Mouse (Mus musculus): ENCODE results near the gene Plpp6. TPM values are rescaled to one million over a fixed set of nuclear protein-coding genes. Genes with fewer than 3 reads are reported as not detected.

The Plpp6 gene
- polyA plus RNA-seq, 1 experiment from 2014 or later = 5.2 TPM

DNA sequence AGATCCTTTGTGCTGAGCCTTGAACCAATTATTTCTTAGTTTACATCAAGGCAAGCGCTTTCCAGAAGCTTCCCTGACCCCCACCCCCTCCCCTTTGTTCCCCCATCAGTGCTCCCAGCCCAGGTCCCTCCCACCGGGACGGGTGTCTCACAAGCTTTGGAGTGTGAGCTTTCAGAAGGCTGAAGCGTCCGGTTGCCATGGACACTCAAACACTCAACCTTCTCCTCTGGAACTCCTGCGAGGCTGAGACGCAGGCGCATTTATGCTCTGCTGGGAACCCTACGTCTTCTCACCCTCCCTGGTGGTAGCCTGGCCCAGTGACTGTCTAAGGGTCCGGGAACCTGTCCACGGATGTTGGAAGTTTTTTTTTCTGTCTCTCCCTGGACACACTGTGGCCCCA lies 3.9 kb downstream of the Plpp6 start, which contains the start of gene 4430402I18Rik:
Gene 4430402I18Rik (minus strand): TSS at position 149 of the 400 bp plus-strand sequence.
- H3K27ac ChIP-seq (replicated peaks; ENCODE audit: low read depth, low read length) = no peak within 1 kb of the TSS
- DNase-seq (ENCODE audit: low spot score) (peak; percentile 34), ATAC-seq (ENCODE audit: insufficient number of reproducible peaks, low FRiP score, low TSS enrichment, low read depth) (no peak)
- H3K4me3 ChIP-seq (ENCODE audit: low read depth, low read length) = no peak within 1 kb of the TSS
- H3K9ac ChIP-seq (ENCODE audit: low read length) = no peak within 1 kb of the TSS
- 0 out of 2 replicates have a peak, but pooled peaks cover 9% of the 10 kb centered on the region for H3K4me1 ChIP-seq (ENCODE audit: control insufficient read depth, insufficient read depth, low read length)
- H3K36me3 ChIP-seq (ENCODE audit: control insufficient read depth, insufficient read depth, low read length) = no peaks in the 10 kb centered on the region
- no peaks in the 10 kb centered on the region for H3K27me3 ChIP-seq (ENCODE audit: control insufficient read depth, insufficient read depth, low read length)
- WGBS = 12% methylated on average over 11 of the region's 11 CpGs
- no peak within 1 kb of the TSS for H3K4me2 ChIP-seq (ENCODE audit: low read depth, severe bottlenecking)
- H3K9me3 ChIP-seq (ENCODE audit: control insufficient read depth, low read length) = no peaks in the 10 kb centered on the region

DNA sequence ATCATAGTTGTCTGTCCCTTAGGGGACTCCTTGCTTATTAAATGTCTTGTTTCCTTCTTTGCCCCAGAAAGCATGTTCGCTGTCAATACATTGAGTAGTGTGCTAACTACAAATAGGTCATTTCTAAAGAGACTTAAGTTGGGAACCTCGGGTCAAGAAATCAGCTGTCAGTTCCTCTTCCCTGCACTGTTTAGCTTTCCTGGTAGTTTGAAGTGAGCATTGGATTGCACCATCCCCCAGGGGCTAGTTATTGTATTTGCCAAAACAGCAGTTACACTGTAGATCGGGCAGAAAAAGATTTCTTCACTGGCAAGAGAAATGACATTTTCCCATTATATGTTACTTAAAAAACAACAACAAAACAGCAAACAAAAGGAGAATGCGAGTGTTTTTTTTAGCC lies 4.4 kb downstream of the Plpp6 start:
- no peak for ATAC-seq (ENCODE audit: insufficient number of reproducible peaks, low FRiP score, low TSS enrichment, low read depth)
- no peaks in the 10 kb centered on the region for H3K27me3 ChIP-seq (ENCODE audit: control insufficient read depth, insufficient read depth, low read length)

DNA sequence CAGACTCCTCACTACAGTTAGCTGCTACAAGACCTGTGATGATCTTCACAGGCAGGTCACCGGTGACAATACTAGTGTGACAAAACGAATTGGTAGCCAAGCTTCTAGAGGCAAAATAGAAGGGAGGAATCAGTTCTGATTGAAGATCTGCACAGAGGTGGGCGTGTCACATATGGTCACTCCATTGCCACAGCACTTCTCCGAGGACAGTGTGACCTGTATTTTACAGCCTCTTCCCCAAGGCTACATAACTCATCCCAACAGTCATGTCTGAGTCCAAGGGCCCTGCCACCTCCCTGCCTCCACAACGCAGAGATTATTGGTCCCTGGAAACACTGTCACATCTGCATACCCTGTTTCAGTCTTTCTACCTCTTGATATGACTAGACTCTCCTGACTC lies 5.5 kb downstream of the Plpp6 start:
- no peaks in the 10 kb centered on the region for H3K36me3 ChIP-seq (ENCODE audit: control insufficient read depth, insufficient read depth, low read length)
- 77% methylated on average over 5 of the region's 5 CpGs for WGBS
- H3K9ac ChIP-seq (ENCODE audit: low read length) = no peak overlapping the region
- no peak overlapping the region for H3K4me3 ChIP-seq (ENCODE audit: low read depth, low read length)
- H3K27me3 ChIP-seq (ENCODE audit: control insufficient read depth, insufficient read depth, low read length) = no peaks in the 10 kb centered on the region
- no peaks in the 10 kb centered on the region for H3K9me3 ChIP-seq (ENCODE audit: control insufficient read depth, low read length)
- 0 out of 2 replicates have a peak, but pooled peaks cover 8% of the 10 kb centered on the region for H3K4me1 ChIP-seq (ENCODE audit: control insufficient read depth, insufficient read depth, low read length)
- H3K4me2 ChIP-seq (ENCODE audit: low read depth, severe bottlenecking) = no peak overlapping the region
- DNase-seq (ENCODE audit: low spot score) (no peak), ATAC-seq (ENCODE audit: insufficient number of reproducible peaks, low FRiP score, low TSS enrichment, low read depth) (no peak)
- H3K27ac ChIP-seq (replicated peaks; ENCODE audit: low read depth, low read length) = no peak overlapping the region

More for the DNA sequence above, 4.4 kb downstream of the Plpp6 start:
- no peak overlapping the region for H3K4me3 ChIP-seq (ENCODE audit: low read depth, low read length)
- H3K4me2 ChIP-seq (ENCODE audit: low read depth, severe bottlenecking) = no peak overlapping the region
- no peak overlapping the region for H3K27ac ChIP-seq (replicated peaks; ENCODE audit: low read depth, low read length)
- DNase-seq (ENCODE audit: low spot score) = no peak
- no peaks in the 10 kb centered on the region for H3K9me3 ChIP-seq (ENCODE audit: control insufficient read depth, low read length)
- 0 out of 2 replicates have a peak, but pooled peaks cover 9% of the 10 kb centered on the region for H3K4me1 ChIP-seq (ENCODE audit: control insufficient read depth, insufficient read depth, low read length)
- 77% methylated on average over 4 of the region's 4 CpGs for WGBS
- no peak overlapping the region for H3K9ac ChIP-seq (ENCODE audit: low read length)
- no peaks in the 10 kb centered on the region for H3K36me3 ChIP-seq (ENCODE audit: control insufficient read depth, insufficient read depth, low read length)

DNA sequence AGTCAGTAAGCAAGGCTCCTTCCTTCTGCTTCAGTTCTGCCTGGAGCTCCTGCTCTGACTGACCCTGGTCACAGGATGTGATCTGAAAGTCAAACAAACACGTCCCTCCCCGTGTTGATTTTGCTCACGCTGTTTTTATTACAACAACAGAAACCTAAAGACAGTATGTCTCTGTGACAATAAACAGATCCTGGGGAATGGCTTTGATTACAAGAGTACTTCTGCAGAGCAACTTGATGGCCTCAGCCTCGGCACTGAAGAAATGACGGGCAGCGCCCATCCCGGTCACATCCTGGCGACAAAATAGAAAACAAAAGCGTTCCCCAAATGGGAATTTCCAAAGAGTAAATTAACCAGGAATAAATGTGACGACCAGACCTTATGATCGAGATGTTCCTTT lies 6.5 kb downstream of the Plpp6 start:
- H3K4me3 ChIP-seq (ENCODE audit: low read depth, low read length) = no peak overlapping the region
- DNase-seq (ENCODE audit: low spot score) = no peak
- no peaks in the 10 kb centered on the region for H3K9me3 ChIP-seq (ENCODE audit: control insufficient read depth, low read length)
- 0 out of 2 replicates have a peak, but pooled peaks cover 4% of the 10 kb centered on the region for H3K4me1 ChIP-seq (ENCODE audit: control insufficient read depth, insufficient read depth, low read length)
- no peak overlapping the region for H3K27ac ChIP-seq (replicated peaks; ENCODE audit: low read depth, low read length)
- no peak overlapping the region for H3K4me2 ChIP-seq (ENCODE audit: low read depth, severe bottlenecking)
- ATAC-seq (ENCODE audit: insufficient number of reproducible peaks, low FRiP score, low TSS enrichment, low read depth) = no peak
- no peaks in the 10 kb centered on the region for H3K36me3 ChIP-seq (ENCODE audit: control insufficient read depth, insufficient read depth, low read length)
- H3K9ac ChIP-seq (ENCODE audit: low read length) = no peak overlapping the region
- H3K27me3 ChIP-seq (ENCODE audit: control insufficient read depth, insufficient read depth, low read length) = no peaks in the 10 kb centered on the region
- WGBS = 47% methylated on average over 11 of the region's 11 CpGs

DNA sequence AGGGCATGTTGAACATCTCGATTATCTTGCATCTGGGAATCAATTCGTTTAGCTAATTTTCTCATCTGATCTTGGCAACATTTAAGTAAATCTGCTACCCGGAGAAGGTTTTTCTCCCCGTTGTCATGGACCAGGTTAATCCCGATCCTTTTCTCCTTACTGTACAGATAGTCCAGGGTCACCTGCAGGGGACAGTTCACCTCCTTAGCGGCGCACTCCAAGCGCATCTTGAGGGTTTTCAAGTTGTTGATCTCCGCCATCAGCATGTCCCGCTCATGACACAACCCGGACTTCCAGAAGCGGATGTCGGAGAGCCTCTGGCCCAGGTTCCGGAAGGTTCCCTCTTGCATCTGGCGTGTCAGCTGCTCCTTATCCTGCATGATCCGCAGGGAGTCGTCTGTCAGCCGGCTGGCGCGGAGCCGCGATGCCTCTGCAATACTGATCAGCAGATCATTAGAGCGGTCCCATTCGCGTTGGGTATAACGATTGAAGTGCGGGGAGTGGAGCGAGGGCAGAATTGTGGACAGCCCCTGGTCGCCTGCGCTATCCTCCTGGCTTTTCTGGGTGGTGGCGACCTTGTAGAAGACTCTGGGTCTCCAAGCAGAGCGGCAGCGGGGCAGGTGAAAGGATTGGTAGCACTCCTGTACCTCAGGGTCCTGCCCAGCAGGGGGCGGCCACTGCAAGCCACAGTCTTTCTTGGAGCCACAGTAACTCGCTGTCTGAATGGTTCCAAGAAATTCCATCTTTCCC lies 11.3 kb downstream of the Plpp6 start:
- no peaks in the 10 kb centered on the region for H3K4me1 ChIP-seq (ENCODE audit: control insufficient read depth, insufficient read depth, low read length)
- no peaks in the 10 kb centered on the region for H3K27me3 ChIP-seq (ENCODE audit: control insufficient read depth, insufficient read depth, low read length)
- peak; percentile 89 for DNase-seq (ENCODE audit: low spot score)
- H3K27ac ChIP-seq (replicated peaks; ENCODE audit: low read depth, low read length) = no peak overlapping the region
- peak overlapping the region; percentile 40; the same call in 1 of the 2 replicates for H3K4me2 ChIP-seq (ENCODE audit: low read depth, severe bottlenecking)
- no peaks in the 10 kb centered on the region for H3K36me3 ChIP-seq (ENCODE audit: control insufficient read depth, insufficient read depth, low read length)
- H3K9ac ChIP-seq (ENCODE audit: low read length) = 0 out of 2 replicates have a peak overlapping the region, but pooled peaks have one; percentile 24
- H3K4me3 ChIP-seq (ENCODE audit: low read depth, low read length) = peak overlapping the region; percentile 10
- 19% methylated on average over 35 of the region's 35 CpGs for WGBS
- ATAC-seq (ENCODE audit: insufficient number of reproducible peaks, low FRiP score, low TSS enrichment, low read depth) = no peak
- no peaks in the 10 kb centered on the region for H3K9me3 ChIP-seq (ENCODE audit: control insufficient read depth, low read length)

DNA sequence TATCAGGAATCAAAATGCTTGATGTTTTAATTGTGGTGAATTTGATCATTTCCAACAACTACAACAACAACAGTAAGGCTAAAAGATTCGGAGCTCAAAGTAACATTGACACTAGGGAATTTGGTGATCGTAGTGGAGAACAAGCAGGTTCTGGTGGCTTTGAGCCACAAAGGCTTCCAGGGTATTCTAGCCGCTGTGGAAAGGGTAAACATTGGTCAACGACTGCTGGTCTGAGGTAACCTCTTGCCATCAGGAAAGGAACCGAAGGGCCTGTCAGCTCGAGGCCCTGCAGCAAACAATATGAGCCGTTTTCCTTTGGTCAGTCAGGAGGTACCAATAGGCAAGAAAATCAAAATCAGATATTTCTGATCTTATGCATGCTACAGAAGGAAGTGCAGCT lies 18.9 kb downstream of the Plpp6 start:
- Histone ChIP-seq H3K27ac (replicated peaks; ENCODE audit: low read depth, low read length) (no peak overlapping the region), H3K9me3 (ENCODE audit: control insufficient read depth, low read length) (no peaks in the 10 kb centered on the region), H3K27me3 (ENCODE audit: control insufficient read depth, insufficient read depth, low read length) (no peaks in the 10 kb centered on the region), H3K4me1 (ENCODE audit: control insufficient read depth, insufficient read depth, low read length) (no peaks in the 10 kb centered on the region), H3K9ac (ENCODE audit: low read length) (no peak overlapping the region), H3K36me3 (ENCODE audit: control insufficient read depth, insufficient read depth, low read length) (no peaks in the 10 kb centered on the region), H3K4me3 (ENCODE audit: low read depth, low read length) (no peak overlapping the region), H3K4me2 (ENCODE audit: low read depth, severe bottlenecking) (no peak overlapping the region)
- ATAC-seq (ENCODE audit: insufficient number of reproducible peaks, low FRiP score, low TSS enrichment, low read depth) (no peak), DNase-seq (ENCODE audit: low spot score) (no peak)
- WGBS = 79% methylated on average over 7 of the region's 7 CpGs

DNA sequence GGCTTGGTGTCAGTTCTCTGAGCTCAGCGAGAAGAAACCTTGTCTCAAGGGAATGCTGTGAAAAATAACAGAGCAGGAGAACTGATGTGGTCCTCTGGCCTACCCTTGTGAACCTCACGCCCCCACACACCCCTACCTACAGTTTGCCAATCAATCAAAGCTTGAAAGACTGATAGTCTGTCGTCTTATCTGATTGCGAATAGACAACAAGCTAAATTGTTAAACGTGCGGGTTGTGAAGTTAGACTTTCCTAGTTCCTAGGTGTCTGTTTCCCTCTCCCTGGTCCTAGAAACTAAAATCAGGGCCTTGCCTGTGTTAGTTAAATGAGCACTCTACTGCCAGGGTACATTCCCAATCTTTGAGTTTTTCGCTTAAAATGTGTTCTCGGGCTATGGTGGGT lies 25.8 kb downstream of the Plpp6 start:
- WGBS = 63% methylated on average over 8 of the region's 8 CpGs
- DNase-seq (ENCODE audit: low spot score) (no peak), ATAC-seq (ENCODE audit: insufficient number of reproducible peaks, low FRiP score, low TSS enrichment, low read depth) (no peak)
- no peak overlapping the region for H3K27ac ChIP-seq (replicated peaks; ENCODE audit: low read depth, low read length)
- 0 out of 2 replicates have a peak, but pooled peaks cover under 1% of the 10 kb centered on the region for H3K36me3 ChIP-seq (ENCODE audit: control insufficient read depth, insufficient read depth, low read length)
- 0 out of 2 replicates have a peak, but pooled peaks cover 2% of the 10 kb centered on the region for H3K4me1 ChIP-seq (ENCODE audit: control insufficient read depth, insufficient read depth, low read length)
- peak overlapping the region; percentile 62 for H3K4me3 ChIP-seq (ENCODE audit: low read depth, low read length)
- H3K9me3 ChIP-seq (ENCODE audit: control insufficient read depth, low read length) = no peaks in the 10 kb centered on the region
- peak overlapping the region; percentile 87; the same call in 1 of the 2 replicates for H3K9ac ChIP-seq (ENCODE audit: low read length)
- peak overlapping the region; percentile 45; the same call in 1 of the 2 replicates for H3K4me2 ChIP-seq (ENCODE audit: low read depth, severe bottlenecking)
- no peaks in the 10 kb centered on the region for H3K27me3 ChIP-seq (ENCODE audit: control insufficient read depth, insufficient read depth, low read length)

DNA sequence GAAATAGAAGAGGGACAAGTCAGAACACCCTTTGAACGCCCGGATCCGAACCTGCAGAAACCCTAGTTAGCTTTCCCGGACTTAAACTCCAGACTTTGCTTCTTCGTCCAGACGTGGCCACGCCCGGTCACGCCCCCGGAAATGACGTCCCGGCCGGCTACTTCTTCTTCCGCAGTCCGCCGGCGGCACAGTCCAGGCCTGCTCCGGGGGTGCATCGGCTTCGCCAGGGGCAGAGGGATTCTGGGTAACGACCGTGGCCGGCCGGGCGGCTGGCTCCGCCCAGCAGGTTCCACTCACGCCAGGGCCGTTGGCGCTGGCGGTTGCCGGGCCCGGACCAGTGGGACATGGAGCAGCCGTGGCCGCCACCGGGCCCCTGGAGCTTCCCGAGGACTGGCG lies 26.4 kb downstream of the Plpp6 start, which contains the start of gene Cdc37l1:
Gene Cdc37l1 (plus strand): TSS at position 159 of the 396 bp plus-strand sequence.
- DNase-seq (ENCODE audit: low spot score) = peak; percentile 99
- no peaks in the 10 kb centered on the region for H3K27me3 ChIP-seq (ENCODE audit: control insufficient read depth, insufficient read depth, low read length)
- H3K9me3 ChIP-seq (ENCODE audit: control insufficient read depth, low read length) = no peaks in the 10 kb centered on the region
- H3K9ac ChIP-seq (ENCODE audit: low read length) = peak within 1 kb of the TSS; percentile 87
- H3K4me1 ChIP-seq (ENCODE audit: control insufficient read depth, insufficient read depth, low read length) = 0 out of 2 replicates have a peak, but pooled peaks cover 2% of the 10 kb centered on the region
- H3K4me2 ChIP-seq (ENCODE audit: low read depth, severe bottlenecking) = peak within 1 kb of the TSS; percentile 47
- H3K27ac ChIP-seq (replicated peaks; ENCODE audit: low read depth, low read length) = peak within 1 kb of the TSS; percentile 49; the same call in 1 of the 2 replicates
- peak within 1 kb of the TSS; percentile 62 for H3K4me3 ChIP-seq (ENCODE audit: low read depth, low read length)
- ATAC-seq (ENCODE audit: insufficient number of reproducible peaks, low FRiP score, low TSS enrichment, low read depth) = peak; percentile 96
- 0% methylated on average over 37 of the region's 37 CpGs for WGBS
- H3K36me3 ChIP-seq (ENCODE audit: control insufficient read depth, insufficient read depth, low read length) = peaks cover 5% of the 10 kb centered on the region; the same call in 1 of the 2 replicates
